Mouse (Mus musculus) liver, adult 2 months (tissue): ENCODE results near the gene Sema3g.

ENCODE experiments used
- CTCF ChIP-seq: fragments of 200-500 bp; IDR thresholded peaks from 2 replicates; pipeline ENCODE4 v1.5.1; 2011; ENCODE audit warnings: low read depth, low read length, control low read depth
- POLR2A ChIP-seq: fragments of 200-500 bp; IDR thresholded peaks from 2 replicates; pipeline ENCODE4 v1.6.1; 2011; ENCODE audit warnings: low read length, control low read depth; ENCODE audit not compliant: insufficient read depth; ENCODE audit errors: extremely low read depth

DNA sequence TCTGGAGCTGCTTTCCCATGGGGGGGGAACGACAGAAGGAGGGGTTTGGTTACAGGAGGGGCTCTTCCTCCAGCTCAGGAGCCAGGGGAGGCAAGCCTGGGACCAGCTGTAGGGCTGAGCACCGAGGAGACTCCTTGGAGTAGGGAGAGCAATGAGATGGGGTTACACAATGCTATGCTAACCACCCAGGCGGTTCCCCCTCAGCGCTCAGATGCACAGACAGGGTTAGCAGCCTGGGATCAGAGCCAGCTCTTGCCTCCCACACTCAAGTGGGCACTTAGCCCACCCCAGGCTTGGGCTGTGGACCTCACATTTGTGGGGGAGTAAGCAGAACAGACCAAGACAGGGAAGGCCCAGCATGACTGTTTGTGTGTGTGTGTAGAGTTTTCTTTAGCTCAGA lies 9.3 kb downstream of the Sema3g start:
- TF ChIP-seq POLR2A (no peak), CTCF (no peak)
